Mouse (Mus musculus) ES-E14 (cell line): ENCODE measurements around the gene Etv6.

ENCODE experiments used
- HCFC1 ChIP-seq: IDR thresholded peaks from 2 replicates; pipeline ENCODE4 v1.6.1; 2012; ENCODE audit warnings: low read length, inconsistent platforms, borderline replicate concordance; ENCODE audit not compliant: insufficient read depth
- ZC3H11A ChIP-seq: IDR thresholded peaks from 2 replicates; pipeline ENCODE4 v1.6.1; 2012; ENCODE audit warnings: low read depth, mild to moderate bottlenecking, inconsistent platforms, low read length, borderline replicate concordance
- ZNF384 ChIP-seq: IDR thresholded peaks from 2 replicates; pipeline ENCODE4 v1.6.1; 2012; ENCODE audit warnings: low read depth, low read length, inconsistent platforms

GRCm38 (mm10) chr6:134192710-134193109 lies 157.2 kb downstream of the Etv6 start:
- TF ChIP-seq HCFC1 (no peak), ZNF384 (no peak), ZC3H11A (no peak)
